Mouse (Mus musculus): ENCODE measurements around the gene Pdss1.
"Not testable (repeated sequence)": the region's sequence is repeated elsewhere in the genome, so short reads cannot be mapped to it uniquely, and the experiment has no call there.

The Pdss1 gene

GRCm38 (mm10) chr2:22895282-22896273 is at the start of gene Pdss1:
TSS of gene Pdss1 (plus strand) at chr2:22895522.
- peak; percentile 69 for DNase-seq (ENCODE audit: low read depth, low spot score)

GRCm38 (mm10) chr2:22851900-22852299 is 43.4 kb upstream of the Pdss1 start:
- no peak for DNase-seq (ENCODE audit: low read depth, low spot score)

GRCm38 (mm10) chr2:22857501-22857900 is 37.8 kb upstream of the Pdss1 start:
- DNase-seq (ENCODE audit: low read depth, low spot score): no peak

GRCm38 (mm10) chr2:22862194-22862593 is 33.1 kb upstream of the Pdss1 start:
- DNase-seq (ENCODE audit: low read depth, low spot score): no peak

GRCm38 (mm10) chr2:22864394-22865037 is 30.8 kb upstream of the Pdss1 start:
- DNase-seq (ENCODE audit: low read depth, low spot score): peak; percentile 54

GRCm38 (mm10) chr2:22865818-22866217 is 29.5 kb upstream of the Pdss1 start:
- DNase-seq (ENCODE audit: low read depth, low spot score): no peak

- no peak for DNase-seq (ENCODE audit: low read depth, low spot score)
Measured at GRCm38 (mm10) chr2:22866894-22867424, 28.4 kb upstream of the Pdss1 start.

- DNase-seq (ENCODE audit: low read depth, low spot score): no peak
Measured at GRCm38 (mm10) chr2:22873159-22873558, 22.2 kb upstream of the Pdss1 start.

GRCm38 (mm10) chr2:22874628-22875027 is 20.7 kb upstream of the Pdss1 start:
- DNase-seq (ENCODE audit: low read depth, low spot score): no peak

GRCm38 (mm10) chr2:22876614-22877013 is 18.7 kb upstream of the Pdss1 start:
- no peak for DNase-seq (ENCODE audit: low read depth, low spot score)

GRCm38 (mm10) chr2:22878781-22879180 is 16.5 kb upstream of the Pdss1 start:
- DNase-seq (ENCODE audit: low read depth, low spot score): no peak

- not testable (repeated sequence) for DNase-seq (ENCODE audit: low read depth, low spot score)
Measured at GRCm38 (mm10) chr2:22880726-22881125, 14.6 kb upstream of the Pdss1 start.

- DNase-seq (ENCODE audit: low read depth, low spot score): no peak
Measured at GRCm38 (mm10) chr2:22894932-22895281, 415 bp upstream of the Pdss1 start.

- DNase-seq (ENCODE audit: low read depth, low spot score): no peak
Measured at GRCm38 (mm10) chr2:22903947-22904346, 8.6 kb downstream of the Pdss1 start.

- no peak for DNase-seq (ENCODE audit: low read depth, low spot score)
Measured at GRCm38 (mm10) chr2:22914421-22914820, 19.1 kb downstream of the Pdss1 start.

GRCm38 (mm10) chr2:22918651-22919050 is 23.3 kb downstream of the Pdss1 start:
- no peak for DNase-seq (ENCODE audit: low read depth, low spot score)

- not testable (repeated sequence) for DNase-seq (ENCODE audit: low read depth, low spot score)
Measured at GRCm38 (mm10) chr2:22925911-22926310, 30.6 kb downstream of the Pdss1 start.

- DNase-seq (ENCODE audit: low read depth, low spot score): no peak
Measured at GRCm38 (mm10) chr2:22928259-22928658, 32.9 kb downstream of the Pdss1 start.

- no peak for DNase-seq (ENCODE audit: low read depth, low spot score)
Measured at GRCm38 (mm10) chr2:22933556-22933955, 38.2 kb downstream of the Pdss1 start.

GRCm38 (mm10) chr2:22949956-22950355 is 54.6 kb downstream of the Pdss1 start:
- DNase-seq (ENCODE audit: low read depth, low spot score): no peak

GRCm38 (mm10) chr2:22954278-22954677 is 59.0 kb downstream of the Pdss1 start:
- DNase-seq (ENCODE audit: low read depth, low spot score): no peak

GRCm38 (mm10) chr2:22955914-22956313 is 60.6 kb downstream of the Pdss1 start:
- no peak for DNase-seq (ENCODE audit: low read depth, low spot score)
